Mouse (Mus musculus) limb, embryonic 12.5 days (tissue): ENCODE results near the gene Trp53tg5. TPM values are rescaled to one million over a fixed set of nuclear protein-coding genes. Genes with fewer than 3 reads are reported as not detected.

Experiments
- ATAC-seq: fragments of 200-750 bp; cut with Nextera tagmentation; 2 replicates; pipeline ENCODE4 v1.8.0; 2017; ENCODE audit warnings: low read depth, moderate TSS enrichment; ENCODE audit not compliant: insufficient number of reproducible peaks, insufficient read depth, low FRiP score, low TSS enrichment
- H3K27ac ChIP-seq: fragments of 300-500 bp; sonication (generic); 2 replicates; pipeline ENCODE4 v1.5.1; 2016; ENCODE audit warnings: mild to moderate bottlenecking, moderate library complexity
- H3K27me3 ChIP-seq: fragments of 300-500 bp; sonication (generic); 2 replicates; pipeline ENCODE4 v1.6.1; 2016; ENCODE audit warnings: mild to moderate bottlenecking, moderate library complexity
- H3K36me3 ChIP-seq: fragments of 300-500 bp; sonication (generic); 2 replicates; pipeline ENCODE4 v1.6.1; 2016; ENCODE audit warnings: mild to moderate bottlenecking, moderate library complexity
- H3K4me1 ChIP-seq: fragments of 300-500 bp; sonication (generic); replicated peaks from 2 replicates; pipeline ENCODE4 v1.6.1; 2016
- H3K4me2 ChIP-seq: fragments of 300-500 bp; sonication (generic); 2 replicates; pipeline ENCODE4 v1.6.1; 2016; ENCODE audit warnings: mild to moderate bottlenecking, moderate library complexity
- H3K4me3 ChIP-seq: fragments of 300-500 bp; sonication (generic); replicated peaks from 2 replicates; pipeline ENCODE4 v1.5.1; 2016; ENCODE audit warnings: mild to moderate bottlenecking
- H3K9ac ChIP-seq: fragments of 300-500 bp; sonication (generic); replicated peaks from 2 replicates; pipeline ENCODE4 v1.6.1; 2016; ENCODE audit warnings: mild to moderate bottlenecking, moderate library complexity
- H3K9me3 ChIP-seq: fragments of 300-500 bp; sonication (generic); 2 replicates; pipeline ENCODE4 v1.6.1; 2016; ENCODE audit warnings: mild to moderate bottlenecking, moderate library complexity
- WGBS: fragments of 180-500 bp; shearing (Covaris S2); methylation state at CpG from one replicate; pipeline ENCODE4 v1.1.7; 2016; 5-methylcytosine and 5-hydroxymethylcytosine counted together
- polyA plus RNA-seq: library from polyadenylated mRNA; unstranded; fragments of >200 nt; fragmentation: Nextera tagmentation; extraction: Ambion mirVana; gene quantifications from 2 replicates; pipeline ENCODE4 v1.2.1, GENCODE M21; 2016

Trp53tg5 gene
- polyA plus RNA-seq: not detected in 2 replicates

DNA sequence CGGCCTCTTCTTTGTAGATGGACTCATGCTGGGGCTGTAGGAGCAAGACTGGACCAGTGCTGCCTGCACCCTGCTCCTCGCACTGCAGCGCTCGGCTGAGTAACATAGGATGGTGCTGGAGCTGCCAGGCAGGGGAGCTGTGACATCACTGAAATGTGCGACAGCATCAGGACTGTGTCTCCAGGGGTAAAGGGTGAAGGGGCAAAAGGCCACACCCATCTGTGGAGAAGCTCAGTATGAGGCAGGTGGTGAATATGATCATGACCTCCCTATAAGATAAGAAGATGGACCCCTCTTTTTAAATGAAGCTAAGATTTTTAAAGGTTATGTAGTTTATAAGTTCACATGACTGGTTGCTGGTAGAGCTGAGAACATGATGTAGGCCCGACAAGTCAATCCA lies at the start of gene Trp53tg5:
Gene Trp53tg5 (minus strand): TSS at position 101 of the 400 bp plus-strand sequence.
- no peaks in the 10 kb centered on the region for H3K4me1 ChIP-seq
- peaks cover 9% of the 10 kb centered on the region; the same call in 1 of the 2 replicates for H3K36me3 ChIP-seq
- H3K9ac ChIP-seq: no peak within 1 kb of the TSS
- H3K4me3 ChIP-seq: no peak within 1 kb of the TSS
- no peaks in the 10 kb centered on the region for H3K27me3 ChIP-seq
- H3K27ac ChIP-seq: no peak within 1 kb of the TSS
- no peaks in the 10 kb centered on the region for H3K9me3 ChIP-seq
- no peak for ATAC-seq
- WGBS: 86% methylated on average over 6 of the region's 6 CpGs
- no peak within 1 kb of the TSS for H3K4me2 ChIP-seq

DNA sequence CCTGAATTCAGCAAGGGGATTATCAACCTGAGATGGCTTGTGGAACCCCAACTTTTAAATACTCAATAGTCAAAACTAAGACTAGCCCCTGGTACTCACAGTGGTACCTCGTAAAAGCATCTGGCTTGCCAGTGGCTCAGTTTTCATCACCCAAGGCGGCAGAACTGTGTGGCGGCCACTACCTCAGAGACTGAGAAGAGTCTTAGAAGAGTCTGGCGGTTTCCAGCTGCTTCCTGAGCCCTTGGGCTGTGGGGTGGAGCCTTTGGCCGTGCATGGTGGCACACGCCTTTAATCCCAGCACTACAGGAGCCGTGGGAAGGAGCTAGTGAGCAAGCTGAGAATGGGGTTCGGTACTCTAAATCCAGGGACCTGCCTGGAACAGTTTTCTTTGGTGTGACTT lies 48.8 kb upstream of the Trp53tg5 start:
- H3K4me3 ChIP-seq: no peak overlapping the region
- peak overlapping the region; percentile 19 for H3K4me2 ChIP-seq
- H3K9ac ChIP-seq: no peak overlapping the region
- peaks cover 15% of the 10 kb centered on the region for H3K9me3 ChIP-seq
- peaks cover 3% of the 10 kb centered on the region; the same call in 1 of the 2 replicates for H3K27me3 ChIP-seq
- no peaks in the 10 kb centered on the region for H3K36me3 ChIP-seq
- H3K4me1 ChIP-seq: peaks cover 29% of the 10 kb centered on the region
- 23% methylated on average over 8 of the region's 8 CpGs for WGBS
- H3K27ac ChIP-seq: no peak overlapping the region
- no peak for ATAC-seq

DNA sequence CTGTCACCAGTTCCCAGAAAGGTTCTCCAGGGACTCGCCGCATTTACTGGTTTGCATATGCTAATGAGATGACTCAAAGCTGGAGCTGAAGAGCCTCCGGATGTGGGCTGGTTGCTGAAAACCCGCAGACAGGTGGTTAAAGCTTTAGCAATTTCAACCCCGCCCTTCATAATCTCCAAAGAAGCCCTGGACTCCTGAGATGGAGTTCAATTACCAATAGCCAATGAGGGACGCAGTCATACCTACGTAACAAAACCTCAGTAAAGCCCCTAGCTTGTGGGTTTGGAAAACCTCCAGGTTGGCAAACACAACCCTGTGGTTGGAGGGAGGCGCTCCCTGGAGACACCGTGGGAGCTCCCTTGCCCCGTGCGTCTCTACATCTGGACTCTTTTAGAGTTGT lies 48.3 kb upstream of the Trp53tg5 start:
- no peak for ATAC-seq
- Histone ChIP-seq H3K4me2 (peak overlapping the region; percentile 19), H3K9ac (no peak overlapping the region), H3K4me1 (peaks cover 29% of the 10 kb centered on the region), H3K4me3 (no peak overlapping the region), H3K27me3 (peaks cover 3% of the 10 kb centered on the region; the same call in 1 of the 2 replicates), H3K27ac (no peak overlapping the region), H3K36me3 (no peaks in the 10 kb centered on the region), H3K9me3 (peaks cover 13% of the 10 kb centered on the region)
- 16% methylated on average over 11 of the region's 11 CpGs for WGBS

DNA sequence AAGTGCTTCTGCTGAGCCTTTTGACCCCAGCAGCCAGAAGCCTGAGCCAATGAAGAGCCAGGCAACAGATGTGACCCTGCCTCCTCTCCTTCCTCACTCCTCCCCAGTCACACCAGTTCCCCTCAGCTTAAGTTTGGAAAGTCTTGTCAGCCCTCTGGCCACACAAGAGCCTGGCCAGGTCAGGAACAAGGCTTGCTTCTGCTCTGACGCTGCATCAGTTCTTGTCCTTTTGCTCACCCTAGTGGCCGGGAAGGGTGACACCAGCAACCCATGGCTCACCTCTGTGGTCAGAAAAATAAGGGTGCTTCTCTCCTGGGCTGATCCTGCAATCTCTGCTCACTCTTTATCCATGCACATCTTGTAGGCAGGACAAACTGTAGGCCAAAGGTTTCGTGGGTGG lies 47.3 kb upstream of the Trp53tg5 start:
- Histone ChIP-seq H3K4me3 (no peak overlapping the region), H3K36me3 (no peaks in the 10 kb centered on the region), H3K27ac (no peak overlapping the region), H3K27me3 (peaks cover 3% of the 10 kb centered on the region; the same call in 1 of the 2 replicates), H3K4me1 (peaks cover 29% of the 10 kb centered on the region), H3K9ac (no peak overlapping the region), H3K9me3 (peaks cover 6% of the 10 kb centered on the region; the same call in 1 of the 2 replicates), H3K4me2 (no peak overlapping the region)
- no peak for ATAC-seq
- 14% methylated on average over 3 of the region's 3 CpGs for WGBS

DNA sequence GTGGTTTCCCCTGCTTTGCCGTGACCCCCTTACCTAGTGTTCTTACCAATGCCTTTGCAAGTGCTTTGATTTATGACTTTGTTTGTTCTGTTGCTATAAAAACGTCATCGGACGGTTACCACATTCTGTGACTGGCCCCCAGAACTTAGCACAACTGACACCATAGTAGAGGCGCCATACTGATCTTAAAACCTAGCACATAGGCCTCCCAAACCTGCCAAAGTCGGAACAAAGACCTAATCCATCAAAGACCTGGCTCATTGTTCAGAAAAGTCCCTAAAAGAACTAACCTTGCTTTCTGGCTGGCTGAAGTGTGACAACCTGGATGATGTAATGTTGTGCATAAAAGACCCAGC lies 45.6 kb upstream of the Trp53tg5 start:
- H3K36me3 ChIP-seq: no peaks in the 10 kb centered on the region
- 34% methylated on average over 6 of the region's 6 CpGs for WGBS

DNA sequence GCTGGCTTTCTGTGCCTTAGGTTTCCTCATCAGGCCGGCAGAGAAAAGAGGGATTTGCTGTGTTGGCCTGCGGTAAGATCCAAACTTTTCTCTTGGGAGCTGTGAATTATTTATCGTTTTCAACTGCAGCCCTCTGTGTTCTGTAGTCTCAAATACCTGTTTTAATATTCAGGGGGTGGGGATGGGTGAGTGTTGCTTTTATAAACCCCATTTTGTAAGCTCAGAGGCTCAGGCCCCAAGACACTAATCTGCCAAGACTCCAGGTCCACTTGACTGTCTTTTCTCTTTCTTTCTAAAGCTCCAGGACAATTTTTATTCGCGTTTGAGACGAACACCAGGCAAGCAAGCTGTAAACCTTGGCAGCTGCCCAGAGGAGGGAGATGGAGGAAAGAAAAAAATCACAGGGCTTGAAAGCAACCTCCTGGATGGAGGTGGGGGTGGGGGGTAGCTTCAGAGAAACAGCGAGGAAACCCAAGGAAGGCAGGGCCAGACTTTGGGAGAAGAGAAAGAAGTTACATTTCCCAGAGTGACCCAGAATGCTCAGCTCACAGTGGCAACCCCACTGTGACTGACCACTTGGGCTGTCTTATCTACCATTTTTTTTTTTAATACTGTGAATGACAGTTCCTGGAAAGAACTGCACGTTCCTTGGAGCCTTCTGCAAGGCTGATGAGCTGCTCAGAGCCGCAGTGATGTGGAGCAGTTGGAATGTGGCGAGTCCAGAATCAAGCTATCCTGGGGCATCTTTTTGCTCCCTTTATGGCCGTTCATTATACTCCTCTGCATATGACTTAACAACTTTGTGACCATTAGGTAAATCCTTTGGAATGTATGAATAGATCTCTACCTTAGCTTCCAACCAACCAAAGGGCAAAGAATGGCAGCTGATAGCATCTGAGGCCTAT lies 45.0 kb upstream of the Trp53tg5 start:
- peak overlapping the region; percentile 84 for H3K27ac ChIP-seq
- ATAC-seq: peak; percentile 38; the same call in 1 of the 2 replicates
- peaks cover 6% of the 10 kb centered on the region; the same call in 1 of the 2 replicates for H3K9me3 ChIP-seq
- WGBS: 37% methylated on average over 11 of the region's 11 CpGs
- H3K27me3 ChIP-seq: peaks cover 3% of the 10 kb centered on the region; the same call in 1 of the 2 replicates
- no peak overlapping the region for H3K9ac ChIP-seq
- H3K4me2 ChIP-seq: no peak overlapping the region
- no peak overlapping the region for H3K4me3 ChIP-seq
- H3K4me1 ChIP-seq: peaks cover 29% of the 10 kb centered on the region
- H3K36me3 ChIP-seq: no peaks in the 10 kb centered on the region

More for the DNA sequence above, 45.6 kb upstream of the Trp53tg5 start:
- Histone ChIP-seq H3K27me3 (peaks cover 3% of the 10 kb centered on the region; the same call in 1 of the 2 replicates), H3K27ac (peak overlapping the region; percentile 84), H3K9me3 (peaks cover 6% of the 10 kb centered on the region; the same call in 1 of the 2 replicates), H3K4me2 (no peak overlapping the region), H3K4me3 (no peak overlapping the region), H3K9ac (no peak overlapping the region), H3K4me1 (peaks cover 29% of the 10 kb centered on the region)
- ATAC-seq: no peak

DNA sequence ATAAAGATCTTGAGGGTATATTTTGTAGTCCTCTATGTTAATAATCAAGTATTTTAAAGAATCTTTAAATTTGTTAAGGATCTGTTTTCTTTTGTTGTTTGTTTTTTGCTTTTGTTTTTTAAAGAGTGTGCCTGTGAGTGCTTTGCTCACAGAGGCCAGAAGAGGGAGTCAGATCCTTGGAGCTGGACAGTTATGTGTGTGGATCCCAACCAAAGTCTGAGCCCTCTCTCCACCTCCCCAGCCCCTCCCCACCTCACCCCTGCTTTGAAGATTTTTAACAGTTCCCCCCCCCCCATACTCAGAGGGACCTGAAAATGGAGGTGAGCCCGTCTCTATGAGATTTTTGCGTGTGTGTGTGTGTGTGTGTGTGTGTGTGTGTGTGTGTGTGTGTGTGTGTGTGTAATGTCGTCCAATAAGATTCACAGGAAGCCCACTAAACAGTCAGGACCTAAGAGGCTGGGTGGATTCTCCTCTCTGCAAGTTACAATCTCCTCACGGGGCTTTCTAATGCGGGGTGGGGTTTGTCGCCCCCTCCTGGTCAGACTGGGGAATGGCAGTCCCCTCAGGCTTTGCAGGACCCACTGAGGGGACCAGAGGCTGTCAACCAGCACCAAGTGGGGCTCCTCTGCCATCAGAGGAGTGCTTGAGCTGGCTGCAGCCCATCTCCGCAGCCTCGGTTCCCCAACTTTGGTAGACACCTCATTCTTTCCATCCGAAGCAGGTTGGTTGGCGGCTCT lies 44.1 kb upstream of the Trp53tg5 start:
- H3K4me1 ChIP-seq: peaks cover 29% of the 10 kb centered on the region
- no peak overlapping the region for H3K4me3 ChIP-seq
- H3K36me3 ChIP-seq: no peaks in the 10 kb centered on the region
- ATAC-seq: no peak
- no peak overlapping the region for H3K9ac ChIP-seq
- peaks cover 3% of the 10 kb centered on the region; the same call in 1 of the 2 replicates for H3K27me3 ChIP-seq
- H3K4me2 ChIP-seq: no peak overlapping the region
- WGBS: 35% methylated on average over 9 of the region's 10 CpGs
- H3K9me3 ChIP-seq: 0 out of 2 replicates have a peak, but pooled peaks cover under 1% of the 10 kb centered on the region
- peak overlapping the region; percentile 84 for H3K27ac ChIP-seq

DNA sequence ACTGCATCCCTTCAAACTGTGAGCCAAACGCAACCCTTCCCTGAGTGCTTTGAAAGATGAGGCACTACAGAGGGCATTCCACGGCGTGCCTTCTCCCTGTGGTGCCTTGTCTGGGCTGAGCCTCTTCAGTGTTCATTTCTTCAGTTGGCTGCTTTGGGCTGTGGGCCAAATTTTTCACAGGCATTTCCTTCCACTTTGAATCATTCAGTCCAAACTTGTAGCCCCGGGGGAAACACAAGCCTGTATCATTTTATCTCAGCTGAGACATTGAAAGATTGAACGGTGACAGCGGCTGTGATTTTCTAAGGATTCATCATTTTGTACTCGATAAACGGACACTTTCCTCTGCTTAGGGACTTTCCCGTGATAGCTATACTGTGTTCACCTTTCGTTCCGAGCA lies 43.1 kb upstream of the Trp53tg5 start:
- 90% methylated on average over 11 of the region's 11 CpGs for WGBS

DNA sequence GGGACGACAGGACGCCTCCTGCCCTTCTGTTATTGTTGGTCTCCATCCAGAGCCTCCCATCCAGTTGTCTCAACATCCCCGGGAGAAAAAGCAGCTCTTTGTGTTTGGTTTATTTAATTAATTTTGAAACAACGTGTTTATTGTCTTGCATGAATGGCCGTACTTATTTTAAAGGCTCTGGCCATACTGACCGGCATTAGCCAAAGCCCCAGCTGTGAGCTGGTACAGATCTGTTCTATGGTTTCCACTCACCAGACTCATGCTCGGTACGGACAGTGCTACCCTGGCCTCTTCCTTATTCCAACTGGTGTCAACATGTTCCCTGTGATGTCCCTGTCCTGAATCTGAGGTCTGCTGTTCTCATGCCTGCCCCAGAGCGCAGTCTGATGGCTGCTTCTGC lies 42.4 kb upstream of the Trp53tg5 start:
- no peaks in the 10 kb centered on the region for H3K27me3 ChIP-seq
- ATAC-seq: no peak
- no peak overlapping the region for H3K9ac ChIP-seq
- no peaks in the 10 kb centered on the region for H3K36me3 ChIP-seq
- no peaks in the 10 kb centered on the region for H3K9me3 ChIP-seq
- no peak overlapping the region for H3K4me3 ChIP-seq
- H3K4me2 ChIP-seq: no peak overlapping the region
- WGBS: 80% methylated on average over 9 of the region's 9 CpGs
- peaks cover 20% of the 10 kb centered on the region for H3K4me1 ChIP-seq
- H3K27ac ChIP-seq: no peak overlapping the region

More for the DNA sequence above, 43.1 kb upstream of the Trp53tg5 start:
- no peak for ATAC-seq
- Histone ChIP-seq H3K36me3 (no peaks in the 10 kb centered on the region), H3K27me3 (no peaks in the 10 kb centered on the region; the same call in 1 of the 2 replicates), H3K4me3 (no peak overlapping the region), H3K4me1 (peaks cover 24% of the 10 kb centered on the region), H3K9ac (no peak overlapping the region), H3K27ac (no peak overlapping the region), H3K9me3 (no peaks in the 10 kb centered on the region), H3K4me2 (no peak overlapping the region)

DNA sequence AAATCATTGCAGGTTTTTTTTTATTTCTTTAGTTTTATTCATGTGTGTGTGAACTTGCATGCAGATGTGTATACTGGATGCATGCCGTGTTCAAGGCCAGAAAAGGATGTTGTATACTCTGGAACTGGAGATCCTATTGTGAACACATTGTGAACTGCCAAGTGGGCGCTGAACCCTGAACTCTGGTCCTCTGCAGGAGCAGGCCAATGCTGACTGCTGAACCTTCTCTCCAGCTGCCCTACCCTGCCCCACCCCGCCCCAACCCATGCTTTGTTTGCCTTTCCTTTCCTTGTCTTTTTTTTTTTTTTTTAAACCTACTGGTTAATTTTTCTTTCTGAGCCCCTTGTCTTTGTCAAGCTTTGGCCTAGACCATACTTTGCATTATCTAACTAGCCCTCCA lies 41.4 kb upstream of the Trp53tg5 start:
- H3K4me2 ChIP-seq: no peak overlapping the region
- H3K4me1 ChIP-seq: peaks cover 18% of the 10 kb centered on the region
- H3K27me3 ChIP-seq: no peaks in the 10 kb centered on the region
- H3K36me3 ChIP-seq: no peaks in the 10 kb centered on the region
- WGBS: 83% methylated on average over 3 of the region's 3 CpGs
- ATAC-seq: no peak
- no peak overlapping the region for H3K9ac ChIP-seq
- no peak overlapping the region for H3K27ac ChIP-seq
- H3K4me3 ChIP-seq: no peak overlapping the region
- H3K9me3 ChIP-seq: no peaks in the 10 kb centered on the region

DNA sequence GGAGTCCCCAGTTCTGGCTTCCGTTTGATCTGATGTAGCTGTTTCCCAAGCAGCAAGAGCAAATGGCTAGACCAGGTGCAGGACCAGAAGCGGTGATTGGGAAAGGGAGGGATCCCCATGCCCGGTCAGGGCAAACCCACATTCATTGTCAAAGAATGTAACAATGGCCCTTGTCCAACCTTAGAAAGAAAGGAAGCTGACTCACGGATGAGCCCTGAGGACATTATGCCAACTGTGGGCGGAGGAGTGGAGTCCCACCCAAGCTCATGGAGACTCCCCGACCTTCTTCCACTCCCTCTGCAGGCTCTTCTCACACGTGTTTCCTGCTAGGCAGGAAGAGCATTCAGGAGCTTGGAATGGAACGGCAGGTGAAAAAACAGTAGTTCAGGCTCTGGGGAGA lies 39.9 kb upstream of the Trp53tg5 start:
- Histone ChIP-seq H3K9me3 (no peaks in the 10 kb centered on the region), H3K36me3 (no peaks in the 10 kb centered on the region; the same call in 1 of the 2 replicates), H3K27ac (no peak overlapping the region), H3K4me2 (no peak overlapping the region), H3K9ac (no peak overlapping the region), H3K27me3 (no peaks in the 10 kb centered on the region), H3K4me1 (peaks cover 7% of the 10 kb centered on the region), H3K4me3 (no peak overlapping the region)
- WGBS: 81% methylated on average over 8 of the region's 8 CpGs
- ATAC-seq: no peak
